Mouse (Mus musculus) ES-E14 (cell line): ENCODE measurements at regions not wholly inside any gene's neighbourhood (a gene's known extent, or its start where the extent isn't known, plus 50 kb on each side); places are given as distances from the start of the nearest gene placed in this dataset.

Source experiments
- CHD2 ChIP-seq: IDR thresholded peaks from 2 replicates; pipeline ENCODE4 v1.6.1; 2014; ENCODE audit warnings: mild to moderate bottlenecking, low read depth, low read length, inconsistent platforms
- MAFK ChIP-seq: IDR thresholded peaks from 2 replicates; pipeline ENCODE4 v1.6.1; 2014; ENCODE audit warnings: mild to moderate bottlenecking, low read depth, low read length, inconsistent platforms; ENCODE audit not compliant: insufficient read depth
- ZC3H11A ChIP-seq: IDR thresholded peaks from 2 replicates; pipeline ENCODE4 v1.6.1; 2012; ENCODE audit warnings: low read depth, mild to moderate bottlenecking, inconsistent platforms, low read length, borderline replicate concordance

GRCm38 (mm10) chr14:78438064-78438677 lies 98.4 kb downstream of the Akap11 start:
- TF ChIP-seq ZC3H11A (no peak), MAFK (no peak), CHD2 (no peak)
